Mouse (Mus musculus): ENCODE results near the gene Usp34.
"Not testable (repeated sequence)": the region's sequence is repeated elsewhere in the genome, so short reads cannot be mapped to it uniquely, and the experiment has no call there.

Usp34 gene

GRCm38 (mm10) chr11:23504801-23505200 lies 198.1 kb downstream of the Usp34 start:
- DNase-seq (ENCODE audit: low read depth), result not testable (repeated sequence)

- not testable (repeated sequence) for DNase-seq (ENCODE audit: low read depth)
Measured at GRCm38 (mm10) chr11:23514785-23515184, 208.1 kb downstream of the Usp34 start.

GRCm38 (mm10) chr11:23515315-23515714 lies 208.6 kb downstream of the Usp34 start:
- no peak for DNase-seq (ENCODE audit: low read depth)

GRCm38 (mm10) chr11:23518981-23519380 lies 212.3 kb downstream of the Usp34 start:
- no peak for DNase-seq (ENCODE audit: low read depth)

GRCm38 (mm10) chr11:23520473-23521205 lies 213.9 kb downstream of the Usp34 start, which contains the start of gene 1700093K21Rik:
Gene 1700093K21Rik (minus strand): TSS chr11:23521155.
- no peak for DNase-seq (ENCODE audit: low read depth)

- no peak for DNase-seq (ENCODE audit: low read depth)
Measured at GRCm38 (mm10) chr11:23537446-23537845, 230.8 kb downstream of the Usp34 start.

Data from NIH3T3 (cell line).